Mouse (Mus musculus) thymus, postnatal 0 days (tissue): ENCODE measurements around the gene Krt80. TPM values are rescaled to one million over a fixed set of nuclear protein-coding genes. Genes with fewer than 3 reads are reported as not detected.

ENCODE experiments used
- DNase-seq: peaks from one replicate; pipeline ENCODE4 v3.0.0-alpha.2; 2015; ENCODE audit warnings: low spot score
- polyA plus RNA-seq: library from polyadenylated mRNA; unstranded; fragments of >200 nt; fragmentation: Nextera tagmentation; extraction: Ambion mirVana; gene quantifications from 2 replicates; pipeline ENCODE4 v1.2.1, GENCODE M21; 2015

Krt80 gene
- polyA plus RNA-seq, result 0.65 and 0.72 TPM in 2 replicates

DNA sequence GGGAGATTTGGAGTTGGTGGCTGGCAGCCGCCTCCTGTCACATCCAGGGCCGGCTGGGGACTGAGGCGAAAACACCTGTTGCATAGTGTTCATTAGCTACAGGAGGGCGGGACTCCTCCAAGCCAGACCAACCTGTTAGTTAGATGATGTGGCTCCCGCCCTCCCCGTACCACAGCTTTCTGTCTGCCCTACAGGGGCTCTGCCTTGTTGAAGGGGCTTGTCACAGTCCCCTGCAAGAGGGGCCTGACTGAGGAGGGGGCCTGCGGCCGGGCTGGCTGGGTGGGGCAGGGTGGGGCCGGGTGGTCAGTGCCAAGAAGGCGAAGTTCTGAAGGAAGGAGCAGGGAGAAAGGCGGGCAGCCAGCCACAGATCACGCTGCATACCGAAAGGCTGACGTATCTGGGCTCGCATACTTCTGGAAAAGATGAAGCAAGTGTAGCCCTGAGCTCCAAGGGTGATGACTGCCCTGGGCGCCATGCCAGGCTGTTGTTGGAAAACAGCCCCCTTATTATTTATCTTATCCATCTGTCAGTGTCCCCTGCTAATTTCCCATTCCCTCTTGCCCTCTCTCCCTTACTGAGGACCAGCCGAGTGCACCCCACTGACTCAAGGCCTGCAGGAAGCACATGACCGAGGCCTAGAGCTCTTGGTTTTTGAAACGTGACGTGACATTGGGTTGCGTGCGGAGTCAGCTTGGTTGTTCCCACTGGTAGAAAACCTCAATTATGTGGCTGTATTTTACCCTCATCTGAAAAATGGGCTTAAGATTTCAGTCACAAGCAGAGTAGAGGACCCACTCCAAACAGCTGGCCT, at the start of gene Krt80:
TSS of gene Krt80 (minus strand) at position 62 of the 811 bp plus-strand sequence.
- DNase-seq, result no peak

DNA sequence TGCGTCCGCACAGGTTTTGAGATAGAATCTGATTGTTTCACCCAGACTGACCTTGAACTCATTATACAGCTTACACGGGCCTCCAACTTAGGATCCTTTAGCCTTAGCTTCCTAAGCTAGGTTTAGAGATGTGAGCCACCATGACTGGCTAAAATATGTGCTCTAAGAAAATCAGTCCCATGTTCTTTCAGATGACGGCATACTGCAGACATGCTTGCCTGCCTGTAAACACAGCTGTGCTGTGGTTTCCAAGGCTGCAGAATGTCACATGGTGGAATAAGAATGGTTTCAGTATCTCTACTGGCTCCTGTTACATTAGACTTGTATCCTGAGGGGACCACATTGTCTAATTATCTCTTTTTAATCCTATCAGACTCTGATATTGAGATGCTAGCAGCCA, 49.0 kb upstream of the Krt80 start:
- DNase-seq, result no peak

DNA sequence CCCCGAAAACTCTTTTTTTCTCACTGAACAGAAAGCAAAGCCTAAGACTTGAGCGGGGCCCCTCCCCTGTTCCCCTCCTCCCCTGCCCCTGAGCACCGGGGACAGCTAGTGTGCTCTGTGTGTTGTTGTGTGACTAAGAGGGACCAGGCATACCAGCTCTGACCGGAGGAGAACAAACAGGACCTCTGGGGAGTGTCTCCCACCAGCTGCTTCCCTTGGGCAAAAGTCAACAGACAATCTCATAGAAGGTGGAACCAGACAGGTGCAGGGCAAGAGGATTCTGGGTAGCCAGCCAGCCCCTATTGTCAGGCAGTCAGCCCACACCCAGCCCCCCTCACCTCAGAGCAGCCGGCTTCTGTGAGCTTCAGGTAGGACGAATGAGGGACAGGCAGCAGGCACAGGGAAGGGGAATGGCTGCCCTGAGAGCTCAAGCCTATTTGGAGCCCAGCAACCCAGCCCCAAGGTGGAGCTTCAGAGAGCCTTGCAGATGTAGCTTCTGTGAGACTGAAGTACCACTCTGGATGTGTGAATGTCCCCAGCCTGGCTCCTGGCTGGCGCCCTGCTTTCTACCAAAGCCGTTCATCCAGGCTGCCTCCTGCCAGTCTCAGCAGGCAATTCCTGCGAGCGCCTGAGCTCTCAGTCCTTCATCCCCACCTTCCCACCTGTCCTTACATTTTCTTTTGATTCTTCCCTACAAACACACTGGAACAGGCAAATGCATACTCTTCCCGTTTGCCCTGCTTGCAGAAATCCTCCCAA, 45.0 kb upstream of the Krt80 start:
- DNase-seq, result no peak

DNA sequence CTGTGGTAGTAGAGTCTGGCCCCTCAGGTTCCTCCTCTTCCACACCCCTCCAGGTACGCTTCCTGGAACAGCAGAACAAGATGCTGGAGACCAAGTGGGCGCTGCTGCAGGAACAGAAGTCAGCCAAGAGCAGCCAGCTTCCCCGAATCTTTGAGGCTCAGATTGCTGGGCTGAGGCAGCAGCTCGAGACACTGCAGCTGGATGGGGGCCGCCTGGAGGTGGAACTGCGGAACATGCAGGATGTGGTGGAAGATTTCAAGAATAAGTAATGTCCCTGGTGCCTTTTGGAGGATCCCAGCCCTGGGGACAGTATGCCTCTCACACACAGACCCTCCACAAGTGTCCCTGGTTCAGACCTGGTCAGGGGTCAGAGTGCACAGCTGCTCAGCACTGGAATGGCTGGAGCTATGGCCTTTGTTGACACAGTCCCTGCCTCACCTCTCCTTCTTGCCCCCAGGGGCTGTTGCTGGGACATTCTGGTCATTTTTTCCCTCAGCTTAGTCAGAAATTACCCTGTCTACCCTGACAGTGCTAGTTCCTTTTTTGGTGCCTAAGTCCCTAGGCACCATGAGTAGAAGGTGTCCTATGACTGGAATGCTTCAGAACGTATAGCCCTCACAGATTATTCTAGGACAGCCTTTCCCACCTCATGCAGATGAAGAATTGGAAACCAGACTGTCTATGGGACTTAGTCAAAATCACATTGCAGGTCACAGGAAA, 44.1 kb upstream of the Krt80 start:
- no peak for DNase-seq

DNA sequence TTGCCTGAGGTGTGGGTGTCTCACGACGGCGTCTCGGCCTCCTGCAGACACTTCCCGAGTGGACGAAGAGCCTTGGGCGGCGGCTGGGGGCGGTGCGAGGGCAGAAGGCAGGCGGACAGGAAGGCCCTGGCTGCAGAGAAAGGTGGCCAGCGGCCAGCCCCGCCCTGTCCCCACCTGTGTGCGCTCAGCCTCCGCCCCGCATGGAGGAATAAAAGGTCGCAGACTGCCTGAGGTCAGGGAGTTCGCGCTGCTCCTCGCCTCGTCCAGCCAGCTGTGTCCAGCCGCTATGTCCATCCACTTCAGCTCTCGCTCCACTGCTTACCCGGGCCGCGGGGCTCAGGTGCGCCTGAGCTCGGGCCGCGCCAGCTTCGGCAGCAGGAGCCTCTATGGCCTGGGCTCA, 42.2 kb upstream of the Krt80 start:
- DNase-seq, result no peak

DNA sequence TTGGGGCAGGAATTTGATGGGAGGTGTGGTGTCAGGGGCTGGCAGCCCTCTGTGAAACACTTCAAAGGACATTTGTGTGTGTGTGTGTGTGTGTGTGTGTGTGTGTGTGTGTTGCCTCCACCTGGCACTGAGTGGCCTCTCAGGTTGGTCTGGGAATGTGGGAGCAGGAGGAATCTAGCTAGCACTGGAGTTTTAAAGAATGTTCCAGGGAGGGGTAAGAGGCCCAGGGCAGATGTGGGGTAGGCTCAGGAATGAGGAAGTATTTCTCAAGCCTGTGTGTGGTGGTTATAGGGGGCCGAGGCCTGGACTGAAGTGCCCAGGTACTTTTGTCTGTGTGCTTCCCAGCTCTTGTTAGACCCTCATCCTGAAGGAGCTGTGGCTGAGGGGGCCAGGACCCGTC, 40.8 kb upstream of the Krt80 start, which contains the start of gene Krt7:
TSS of gene Krt7 (plus strand) at position 269 of the 400 bp plus-strand sequence.
- DNase-seq, result no peak

DNA sequence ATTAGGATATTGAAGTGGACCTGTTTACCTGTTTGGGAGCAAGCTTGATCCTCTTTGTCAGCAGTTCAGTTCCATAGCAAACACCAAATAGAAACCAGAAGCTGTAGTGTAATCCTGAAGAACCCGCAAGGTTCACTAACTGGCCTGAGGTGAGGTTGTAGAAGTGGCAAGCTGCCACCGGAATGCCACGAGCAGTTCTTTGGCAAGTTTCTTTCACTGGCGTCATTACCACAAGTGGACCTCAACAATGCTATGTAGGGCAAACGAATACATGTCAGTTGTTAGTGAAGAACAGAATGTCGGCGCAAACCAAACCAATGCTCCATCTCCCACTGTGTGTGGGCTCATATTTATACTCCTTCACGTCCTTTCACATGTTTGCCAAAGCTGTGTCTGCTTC, 28.3 kb upstream of the Krt80 start:
- no peak for DNase-seq

DNA sequence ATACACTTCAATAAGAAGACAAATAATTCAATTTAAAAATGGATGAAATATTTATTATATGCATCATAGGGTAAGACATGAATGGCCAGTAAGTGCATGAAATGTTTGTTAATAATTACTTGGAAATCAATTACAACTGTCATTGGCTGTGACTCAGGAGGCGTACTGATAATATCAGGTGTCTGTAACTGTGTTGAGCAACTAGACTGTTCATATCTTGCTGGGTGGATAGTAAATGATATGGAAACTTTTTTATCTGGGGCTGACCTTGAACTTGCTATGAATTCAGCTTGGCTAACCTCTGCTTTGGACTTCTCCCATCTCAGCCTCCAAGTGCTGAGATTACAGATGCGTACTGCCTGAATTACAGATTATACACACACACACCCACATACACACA, 27.7 kb upstream of the Krt80 start:
- no peak for DNase-seq

DNA sequence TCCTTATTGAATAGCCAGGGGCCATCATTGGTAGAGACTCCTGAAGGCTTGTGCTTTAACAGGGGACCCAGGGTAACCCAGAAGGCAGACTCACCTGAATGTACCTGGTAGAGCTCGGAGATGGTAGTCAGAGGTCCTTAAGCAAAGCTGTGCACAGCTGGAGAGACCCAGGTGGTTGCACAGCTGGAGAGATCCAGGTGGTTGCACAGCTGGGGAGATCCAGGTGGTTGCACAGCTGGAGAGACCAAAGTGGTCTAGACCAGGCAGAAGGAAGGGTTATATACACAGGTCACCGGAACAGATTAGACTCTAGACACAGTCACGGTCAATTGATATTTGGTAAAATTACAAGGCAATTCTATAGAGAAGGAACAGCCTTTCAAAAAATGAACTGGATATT, 27.0 kb upstream of the Krt80 start:
- no peak for DNase-seq

DNA sequence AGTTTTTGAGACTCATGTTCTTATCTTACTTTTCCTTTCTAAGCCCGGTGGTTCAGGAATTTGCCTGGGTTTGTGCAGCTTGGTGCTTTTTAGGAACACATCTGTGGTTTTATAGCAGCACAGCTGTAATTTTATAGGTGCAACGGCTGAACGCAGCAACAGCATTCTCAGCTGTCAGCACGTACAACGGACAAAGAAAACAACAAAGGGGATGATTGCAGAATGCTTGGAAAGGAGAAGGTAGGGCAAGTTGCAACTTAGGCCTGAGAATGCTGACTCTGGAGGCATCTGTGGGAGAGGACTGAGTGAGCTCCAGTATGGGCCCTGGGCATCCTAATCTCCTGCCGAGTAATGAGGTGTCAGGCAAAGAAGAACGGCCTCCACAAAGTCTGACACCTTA, 26.5 kb upstream of the Krt80 start:
- no peak for DNase-seq

DNA sequence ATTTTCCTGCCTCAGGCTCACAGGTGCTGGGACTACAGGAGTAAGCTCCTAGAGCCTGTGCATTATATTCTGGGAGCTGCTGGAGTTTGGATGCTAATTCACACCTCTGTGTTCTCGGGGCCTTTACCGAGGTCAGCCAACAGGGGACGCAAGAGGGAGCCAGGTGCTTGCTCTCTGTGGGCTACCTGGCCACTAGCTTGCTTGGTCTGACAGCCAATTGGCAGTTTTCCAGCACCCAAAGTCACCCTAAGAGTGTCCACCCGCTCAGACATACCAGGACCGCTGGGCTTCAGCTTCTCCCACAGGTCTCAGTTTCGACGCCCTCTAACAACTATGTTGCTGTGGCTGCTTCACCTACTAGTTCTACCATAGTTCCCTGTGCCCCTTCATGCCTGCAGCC, 24.9 kb upstream of the Krt80 start:
- no peak for DNase-seq

DNA sequence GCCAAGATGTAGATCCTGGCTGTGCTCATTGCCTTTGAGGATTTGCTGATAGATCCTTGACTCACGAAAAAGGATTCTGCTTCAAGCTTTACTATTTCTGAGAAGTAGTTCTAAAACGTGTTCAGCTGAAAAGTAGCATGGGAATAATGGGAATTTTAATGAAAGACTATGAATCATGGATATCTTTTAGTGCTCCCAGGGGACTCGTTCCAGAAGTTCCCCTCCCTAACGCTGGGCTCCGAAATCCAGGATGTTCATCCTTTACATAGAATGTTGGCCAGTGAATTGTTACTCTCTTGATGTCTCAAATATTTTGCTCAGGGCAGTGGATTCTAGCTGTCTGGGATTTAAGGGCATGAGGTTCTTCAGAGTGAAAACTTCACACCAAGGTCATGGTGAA, 22.3 kb upstream of the Krt80 start:
- DNase-seq, result no peak

DNA sequence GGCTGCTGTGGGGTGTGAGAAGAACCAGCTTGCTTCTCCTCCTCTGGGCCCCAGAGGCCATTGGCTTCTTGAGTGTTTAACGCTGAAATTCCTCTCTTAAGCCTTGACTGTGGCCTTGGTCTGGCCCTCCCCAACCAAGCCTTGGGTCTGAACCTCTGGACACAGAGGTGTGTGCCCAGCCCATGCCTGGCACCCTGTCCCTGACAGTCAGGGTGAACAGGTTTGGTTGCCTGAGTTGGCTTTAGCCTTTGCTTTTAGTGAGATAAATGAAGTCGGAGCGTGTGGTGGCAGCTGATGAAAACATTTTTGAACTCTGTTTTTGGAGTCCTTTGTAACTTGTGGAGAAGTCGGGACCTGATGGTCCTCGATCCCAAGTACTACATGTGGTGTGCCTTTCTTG, 20.2 kb upstream of the Krt80 start:
- DNase-seq, result no peak

DNA sequence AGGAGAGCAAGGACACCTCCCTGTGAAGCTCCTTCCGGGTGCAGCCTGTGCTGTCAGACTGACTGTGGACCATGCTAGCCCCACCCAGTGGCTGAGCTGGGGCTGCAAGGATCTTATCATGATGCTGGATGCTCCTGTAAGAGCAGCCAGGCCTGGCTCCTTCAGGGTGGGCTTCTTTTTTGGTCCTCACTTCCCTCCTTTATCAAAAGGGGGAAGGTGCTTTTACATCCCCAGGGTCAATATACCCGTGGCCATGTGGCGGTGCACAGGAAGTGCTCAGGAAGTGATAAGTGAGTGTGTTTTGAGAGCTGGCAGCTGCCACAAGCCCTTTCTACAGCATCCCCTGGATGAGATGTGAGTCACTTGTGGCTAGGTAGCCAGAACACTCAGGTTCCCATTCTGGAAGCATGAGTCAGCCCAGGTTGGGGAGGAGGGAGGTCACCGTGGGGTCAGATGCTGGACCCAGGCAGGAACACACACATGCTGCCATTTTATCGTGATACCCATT, 18.1 kb upstream of the Krt80 start:
- DNase-seq, result peak; percentile 9

DNA sequence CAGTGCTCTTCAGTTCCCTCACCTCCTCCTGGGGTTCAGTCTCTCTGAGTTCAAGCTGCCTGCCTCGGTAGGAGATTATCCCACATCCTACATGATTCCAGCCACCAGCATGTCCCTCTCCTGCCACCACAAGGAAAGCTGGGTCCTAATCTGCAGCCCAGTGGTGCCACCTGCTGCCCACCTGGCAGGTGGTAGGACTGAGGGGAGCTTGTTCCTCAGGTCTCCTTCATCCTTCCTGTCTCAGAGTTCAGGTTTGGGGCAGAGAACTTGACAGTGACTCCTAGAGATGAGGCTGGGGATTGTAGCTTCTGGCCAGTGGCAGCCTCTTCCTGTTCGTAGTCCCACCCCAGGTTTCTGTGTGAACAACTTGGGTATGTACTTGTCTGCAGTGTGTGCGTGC, 17.2 kb upstream of the Krt80 start:
- DNase-seq, result no peak

DNA sequence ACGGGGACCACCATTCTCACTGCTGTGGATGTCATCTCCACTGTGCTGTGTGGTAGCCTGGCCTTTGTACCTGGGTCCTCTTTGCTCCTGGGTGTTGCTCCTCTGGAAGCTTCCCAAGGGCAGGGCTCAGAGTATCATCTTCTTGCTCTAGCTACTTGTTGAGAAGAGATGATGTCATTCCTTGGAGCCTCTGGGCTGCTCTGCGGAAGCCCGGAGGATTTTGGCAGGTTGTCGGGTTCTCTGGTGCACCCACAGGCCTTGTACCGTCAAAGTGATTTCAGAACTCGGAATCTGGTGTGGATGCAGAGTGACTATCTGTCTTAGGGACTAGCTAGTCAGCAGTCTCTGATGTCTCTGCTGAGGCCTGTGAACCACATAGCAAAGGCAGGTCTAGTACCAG, 15.1 kb upstream of the Krt80 start:
- DNase-seq, result no peak

DNA sequence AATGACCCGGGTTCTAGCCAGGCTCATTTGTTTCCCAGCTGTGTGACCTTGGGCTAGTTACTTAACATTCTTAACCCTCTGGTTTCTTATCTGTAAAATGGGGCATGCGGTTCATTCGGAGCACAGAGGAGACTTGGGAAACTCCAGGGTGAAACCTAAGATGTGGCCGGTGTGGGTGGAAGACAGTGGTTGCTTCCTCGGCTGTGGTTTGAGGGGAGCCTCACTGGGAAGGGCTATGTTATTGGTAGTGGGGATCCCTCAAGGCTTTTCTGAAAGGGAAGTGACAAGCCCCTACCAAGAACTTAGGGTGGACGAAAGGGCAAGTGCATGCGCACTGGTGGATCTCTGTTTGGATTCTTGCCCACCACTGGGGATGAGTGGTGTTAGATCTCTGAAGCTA, 14.6 kb upstream of the Krt80 start:
- no peak for DNase-seq

DNA sequence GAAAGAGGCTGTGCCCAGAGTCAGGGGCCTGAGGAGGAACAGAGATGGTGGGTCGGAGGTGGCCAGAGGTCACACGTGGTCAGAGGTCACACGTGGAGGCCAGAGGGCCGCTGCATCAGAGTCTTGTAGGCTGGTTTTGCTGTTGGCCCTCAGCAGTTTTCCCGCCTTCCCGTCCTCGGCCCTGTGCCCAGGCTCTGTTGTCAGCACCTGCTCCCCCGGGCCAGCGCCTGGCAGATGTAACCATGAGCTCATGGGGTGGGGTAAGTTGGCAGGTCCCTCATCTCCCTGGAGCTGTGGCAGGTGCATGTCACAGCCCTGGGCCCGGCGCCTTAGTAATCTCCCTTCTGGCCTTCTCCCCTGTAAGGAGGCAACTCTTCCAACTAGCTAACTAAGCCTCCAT, 12.8 kb upstream of the Krt80 start:
- DNase-seq, result no peak

DNA sequence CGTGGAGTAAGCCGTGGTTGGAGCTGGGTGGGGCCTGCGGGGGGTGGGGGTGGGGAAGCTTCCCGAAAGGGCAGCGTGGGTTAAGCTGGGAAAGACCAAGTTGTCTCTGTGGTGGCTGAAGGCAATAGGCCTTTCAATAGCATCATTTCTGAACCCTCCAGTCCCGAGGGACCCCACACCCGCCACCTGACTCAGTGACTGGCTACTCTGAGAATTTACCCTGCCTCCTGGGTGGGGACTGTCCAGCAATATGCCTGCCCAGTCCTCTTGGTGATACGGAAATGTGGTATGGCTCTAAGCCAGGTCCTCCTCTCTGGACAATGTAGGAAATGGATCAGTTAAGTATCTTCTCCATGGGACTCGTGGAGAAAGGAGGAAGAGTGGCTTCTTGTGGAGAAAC, 11.8 kb upstream of the Krt80 start:
- no peak for DNase-seq

DNA sequence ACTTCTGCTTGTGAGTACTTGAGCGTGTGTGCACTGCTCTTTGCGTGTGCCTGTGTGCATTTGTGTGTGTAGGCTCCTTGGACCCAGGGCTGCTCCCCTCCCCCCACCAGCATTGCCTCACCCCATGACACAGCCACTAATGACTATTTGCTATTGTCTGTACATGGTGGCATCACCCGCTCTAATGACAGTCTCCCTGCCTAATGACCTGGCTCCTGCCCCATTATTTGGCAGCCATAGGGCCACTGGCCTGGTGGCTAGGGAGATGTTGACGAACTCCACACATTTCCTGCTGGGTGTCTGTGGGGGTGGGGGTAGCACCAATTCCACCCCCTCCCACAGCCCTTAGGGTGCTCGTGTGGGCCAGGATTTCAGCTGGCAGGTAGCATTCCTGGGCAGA, 8.7 kb upstream of the Krt80 start:
- DNase-seq, result no peak

DNA sequence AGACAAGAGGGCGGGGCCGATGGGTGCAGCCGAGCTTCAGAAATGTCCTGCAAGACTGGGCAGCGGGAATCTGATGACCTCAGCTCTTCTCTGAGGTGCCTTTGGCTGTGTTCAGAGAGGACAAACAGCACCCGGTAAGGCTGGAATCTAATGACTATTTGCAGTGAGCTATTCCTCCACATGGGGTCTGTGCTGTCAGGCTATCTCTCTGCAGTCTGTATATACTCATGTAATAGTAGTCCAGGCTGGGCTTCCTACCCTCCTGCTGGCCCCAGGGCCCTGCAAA, 6.8 kb upstream of the Krt80 start:
- no peak for DNase-seq
